Mouse (Mus musculus) midbrain, postnatal 0 days (tissue): ENCODE data around the gene Baz2a. TPM values are rescaled to one million over a fixed set of nuclear protein-coding genes. Genes with fewer than 3 reads are reported as not detected.
"Not testable (repeated sequence)": the region's sequence is repeated elsewhere in the genome, so short reads cannot be mapped to it uniquely, and the experiment has no call there.

Experiments
- ATAC-seq: fragments of 200-750 bp; cut with Nextera tagmentation; 2 replicates; pipeline ENCODE4 v1.8.0; 2017; ENCODE audit warnings: moderate number of reproducible peaks, mild to moderate bottlenecking, moderate TSS enrichment, moderate library complexity; ENCODE audit not compliant: low FRiP score
- DNase-seq: peaks from one replicate; pipeline ENCODE4 v3.0.0-alpha.2; 2015; ENCODE audit warnings: low spot score
- H3K27ac ChIP-seq: fragments of 300-500 bp; sonication (generic); 2 replicates; pipeline ENCODE4 v1.5.1; 2014; ENCODE audit warnings: low read depth, mild to moderate bottlenecking, low read length, mixed read lengths
- H3K27me3 ChIP-seq: fragments of 300-500 bp; sonication (generic); 2 replicates; pipeline ENCODE4 v1.6.1; 2014; ENCODE audit warnings: low read length, control low read depth, mixed read lengths; ENCODE audit not compliant: insufficient read depth
- H3K36me3 ChIP-seq: fragments of 300-500 bp; sonication (generic); 2 replicates; pipeline ENCODE4 v1.6.1; 2014; ENCODE audit warnings: low read length, control low read depth, mixed read lengths; ENCODE audit not compliant: insufficient read depth
- H3K4me1 ChIP-seq: fragments of 300-500 bp; sonication (generic); 2 replicates; pipeline ENCODE4 v1.6.1; 2014; ENCODE audit warnings: mild to moderate bottlenecking, control low read depth, antibody characterized with exemption, low read length, mixed read lengths; ENCODE audit not compliant: insufficient read depth
- H3K4me2 ChIP-seq: fragments of 300-500 bp; sonication (generic); 2 replicates; pipeline ENCODE4 v1.6.1; 2014; ENCODE audit warnings: low read depth, mild to moderate bottlenecking, low read length, mixed read lengths; ENCODE audit not compliant: poor library complexity, severe bottlenecking
- H3K4me3 ChIP-seq: fragments of 300-500 bp; sonication (generic); 2 replicates; pipeline ENCODE4 v1.5.1; 2014; ENCODE audit warnings: low read depth, mild to moderate bottlenecking, low read length, moderate library complexity
- H3K9ac ChIP-seq: fragments of 300-500 bp; sonication (generic); replicated peaks from 2 replicates; pipeline ENCODE4 v1.6.1; 2014; ENCODE audit warnings: mild to moderate bottlenecking, low read length, moderate library complexity, mixed read lengths; ENCODE audit not compliant: poor library complexity, severe bottlenecking
- H3K9me3 ChIP-seq: fragments of 300-500 bp; sonication (generic); 2 replicates; pipeline ENCODE4 v1.6.1; 2016; ENCODE audit warnings: low read length, control low read depth
- CTCF ChIP-seq: IDR thresholded peaks from 2 replicates; pipeline ENCODE4 v1.5.1; 2016; ENCODE audit warnings: antibody characterized with exemption, mild to moderate bottlenecking
- WGBS: fragments of 180-500 bp; shearing (Covaris S2); extraction: QIAGEN DNeasy Blood & Tissue Kit; methylation state at CpG from one replicate; pipeline ENCODE4 v1.1.7; 2014; 5-methylcytosine and 5-hydroxymethylcytosine counted together
- polyA plus RNA-seq: library from polyadenylated mRNA; unstranded; fragments of >200 nt; fragmentation: Nextera tagmentation; extraction: Ambion mirVana; gene quantifications from 2 replicates; pipeline ENCODE4 v1.2.1, GENCODE M21; 2015
- total RNA-seq: library from RNA; depleted of rRNA; stranded (reverse); fragments of >200 nt; gene quantifications from 2 replicates; pipeline ENCODE4 v1.2.3, GENCODE M21; 2014

Baz2a gene
- total and polyA plus RNA-seq, 2 experiments from 2014 or later, result 9.3 to 14.0 TPM

DNA sequence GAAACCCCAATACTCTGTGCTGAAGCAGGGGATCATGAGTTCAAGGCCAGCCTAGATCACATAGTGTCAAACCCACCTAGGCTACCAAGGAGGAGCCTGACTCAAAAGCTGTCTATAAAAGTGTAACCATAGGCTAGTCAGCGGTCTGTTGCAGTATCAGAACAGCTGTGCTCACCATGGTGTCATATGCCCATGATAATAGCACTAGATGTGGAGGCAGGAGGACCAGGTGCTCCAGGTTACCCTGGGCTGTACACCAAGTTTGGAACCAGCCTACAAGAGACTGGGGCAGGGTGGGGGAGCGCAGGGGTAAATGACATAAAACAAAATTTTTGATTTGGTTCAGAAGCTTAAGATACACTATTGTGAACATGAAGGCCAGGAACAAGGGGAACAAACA lies 41.6 kb upstream of the Baz2a start:
- H3K36me3 ChIP-seq, result peaks cover 27% of the 10 kb centered on the region
- ATAC-seq, result no peak

GRCm38 (mm10) chr10:128050355-128050754 lies 41.0 kb upstream of the Baz2a start:
- no peak for TF ChIP-seq CTCF
- Histone ChIP-seq H3K36me3 (peaks cover 23% of the 10 kb centered on the region), H3K9me3 (no peaks in the 10 kb centered on the region), H3K4me2 (no peak overlapping the region), H3K9ac (no peak overlapping the region), H3K27ac (no peak overlapping the region), H3K27me3 (no peaks in the 10 kb centered on the region), H3K4me1 (no peaks in the 10 kb centered on the region), H3K4me3 (no peak overlapping the region)
- ATAC-seq (no peak), DNase-seq (no peak)
- 86% methylated on average over 2 of the region's 2 CpGs for WGBS

More for the DNA sequence above, 41.6 kb upstream of the Baz2a start:
- Histone ChIP-seq H3K9me3 (no peaks in the 10 kb centered on the region), H3K4me2 (no peak overlapping the region), H3K27ac (no peak overlapping the region), H3K27me3 (no peaks in the 10 kb centered on the region), H3K4me1 (no peaks in the 10 kb centered on the region), H3K9ac (no peak overlapping the region), H3K4me3 (no peak overlapping the region)
- TF ChIP-seq CTCF, result no peak
- no peak for DNase-seq
- WGBS, result 98% methylated on average over 2 of the region's 2 CpGs

DNA sequence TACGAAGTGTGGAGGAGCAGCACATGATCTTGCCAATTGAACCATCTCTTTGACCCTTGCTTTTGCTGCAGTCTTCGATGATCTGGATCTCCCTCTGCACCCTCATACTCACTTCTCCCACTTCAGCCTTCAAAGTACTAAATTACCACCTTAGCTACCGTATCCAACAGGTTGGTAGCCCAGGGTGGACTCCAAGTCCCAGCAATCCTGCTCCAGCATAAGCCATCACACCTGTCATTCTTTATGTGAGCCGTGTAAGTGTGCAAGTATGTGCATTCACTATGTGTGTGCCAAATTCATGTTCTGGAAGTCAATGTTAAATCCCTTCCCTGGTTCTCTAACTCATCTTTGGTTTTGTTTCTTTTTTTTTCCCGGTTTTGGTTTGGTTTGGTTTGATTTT lies 39.8 kb upstream of the Baz2a start:
- WGBS, result 98% methylated on average over 5 of the region's 5 CpGs
- no peak overlapping the region for H3K4me2 ChIP-seq
- H3K27me3 ChIP-seq, result no peaks in the 10 kb centered on the region
- no peaks in the 10 kb centered on the region for H3K4me1 ChIP-seq
- no peak for DNase-seq
- no peak overlapping the region for H3K4me3 ChIP-seq
- no peaks in the 10 kb centered on the region for H3K9me3 ChIP-seq
- peaks cover 18% of the 10 kb centered on the region for H3K36me3 ChIP-seq
- no peak overlapping the region for H3K9ac ChIP-seq
- no peak overlapping the region for H3K27ac ChIP-seq
- no peak for ATAC-seq
- TF ChIP-seq CTCF, result no peak

DNA sequence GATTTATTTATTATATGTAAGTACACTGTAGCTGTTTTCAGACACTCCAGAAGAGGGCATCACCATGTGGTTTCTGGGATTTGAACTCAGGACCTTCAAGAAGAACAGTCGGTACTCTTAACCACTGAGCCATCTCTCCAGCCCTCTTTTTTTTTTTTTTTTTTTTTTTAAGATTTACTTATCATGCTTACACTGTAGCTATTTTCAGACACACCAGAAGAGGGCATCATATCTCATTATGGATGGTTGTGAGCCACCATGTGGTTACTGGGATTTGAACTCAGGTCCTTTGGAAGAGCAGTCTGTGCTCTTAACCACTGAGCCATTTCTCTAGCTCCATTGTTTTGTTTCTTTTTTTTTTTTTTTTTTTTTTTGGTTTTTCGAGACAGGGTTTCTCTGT lies 39.2 kb upstream of the Baz2a start:
- H3K36me3 ChIP-seq, result peaks cover 16% of the 10 kb centered on the region
- WGBS, result 100% methylated on average over 1 of the region's 2 CpGs
- 0 out of 2 replicates have a peak, but pooled peaks have one; percentile 11 for TF ChIP-seq CTCF
- not testable (repeated sequence) for H3K27me3 ChIP-seq, H3K4me3 ChIP-seq, H3K9ac ChIP-seq, H3K4me1 ChIP-seq, H3K9me3 ChIP-seq, ATAC-seq, DNase-seq, H3K27ac ChIP-seq, H3K4me2 ChIP-seq

DNA sequence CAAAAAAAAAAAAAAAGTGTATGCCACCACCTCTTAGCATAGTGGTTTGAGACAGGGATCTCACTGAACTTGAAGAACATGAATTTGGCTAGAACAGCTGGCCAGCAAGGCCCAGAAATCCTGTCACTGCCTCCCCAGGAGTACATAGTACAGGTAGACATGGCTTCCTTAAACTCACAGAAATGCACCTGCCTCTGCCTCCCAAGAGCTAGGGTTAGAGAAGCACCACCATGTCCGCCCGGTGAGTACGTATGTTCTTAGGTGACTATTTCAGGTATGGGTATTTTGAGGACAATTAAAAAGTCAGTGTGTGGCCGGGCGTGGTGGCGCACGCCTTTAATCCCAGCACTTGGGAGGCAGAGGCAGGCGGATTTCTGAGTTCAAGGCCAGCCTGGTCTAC lies 38.4 kb upstream of the Baz2a start:
- Histone ChIP-seq H3K9me3 (no peaks in the 10 kb centered on the region), H3K9ac (no peak overlapping the region), H3K4me3 (no peak overlapping the region), H3K4me1 (0 out of 2 replicates have a peak, but pooled peaks cover 4% of the 10 kb centered on the region), H3K4me2 (no peak overlapping the region), H3K36me3 (peaks cover 14% of the 10 kb centered on the region), H3K27me3 (no peaks in the 10 kb centered on the region), H3K27ac (no peak overlapping the region)
- DNase-seq (no peak), ATAC-seq (no peak)
- no peak for TF ChIP-seq CTCF
- 92% methylated on average over 8 of the region's 8 CpGs for WGBS

DNA sequence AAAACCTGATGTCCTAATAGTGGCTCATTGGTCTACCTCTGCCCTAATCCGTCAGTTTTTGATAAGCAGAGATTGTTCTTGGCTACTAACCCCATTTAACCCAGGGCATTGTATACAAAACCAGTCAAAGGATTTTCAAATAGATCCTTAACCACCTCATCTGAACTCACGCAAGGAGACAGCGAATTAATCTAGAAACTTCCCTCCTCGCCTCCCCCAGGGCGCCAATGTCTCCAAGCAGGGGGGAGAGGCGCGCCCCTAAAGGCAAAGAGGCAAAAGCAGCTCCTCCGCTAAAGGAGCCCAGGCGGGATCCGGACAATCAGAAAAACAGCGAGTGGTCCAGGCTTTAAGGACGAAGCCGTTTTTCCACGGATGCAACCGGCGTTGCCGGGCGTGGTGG lies 33.2 kb upstream of the Baz2a start:
- H3K4me2 ChIP-seq, result peak overlapping the region; percentile 69
- no peaks in the 10 kb centered on the region for H3K36me3 ChIP-seq
- peak; percentile 35 for ATAC-seq
- DNase-seq, result peak; percentile 46
- 0 out of 2 replicates have a peak, but pooled peaks have one; percentile 15 for TF ChIP-seq CTCF
- no peaks in the 10 kb centered on the region for H3K9me3 ChIP-seq
- H3K4me3 ChIP-seq, result peak overlapping the region; percentile 65
- WGBS, result 0% methylated on average over 18 of the region's 18 CpGs
- peak overlapping the region; percentile 76 for H3K9ac ChIP-seq
- peaks cover 11% of the 10 kb centered on the region; the same call in 1 of the 2 replicates for H3K4me1 ChIP-seq
- no peaks in the 10 kb centered on the region for H3K27me3 ChIP-seq
- H3K27ac ChIP-seq, result peak overlapping the region; percentile 97
